Mouse (Mus musculus) CH12.LX (cell line): ENCODE measurements around the gene Kyat1.

Experiments
- EP300 ChIP-seq: IDR thresholded peaks from 2 replicates; pipeline ENCODE4 v1.6.1; 2011; ENCODE audit warnings: low read length, improper control_type of control experiment
- MAZ ChIP-seq: IDR thresholded peaks from 2 replicates; pipeline ENCODE4 v1.6.1; 2012; ENCODE audit warnings: low read depth, mild to moderate bottlenecking, inconsistent platforms, low read length, improper control_type of control experiment, moderate library complexity

DNA sequence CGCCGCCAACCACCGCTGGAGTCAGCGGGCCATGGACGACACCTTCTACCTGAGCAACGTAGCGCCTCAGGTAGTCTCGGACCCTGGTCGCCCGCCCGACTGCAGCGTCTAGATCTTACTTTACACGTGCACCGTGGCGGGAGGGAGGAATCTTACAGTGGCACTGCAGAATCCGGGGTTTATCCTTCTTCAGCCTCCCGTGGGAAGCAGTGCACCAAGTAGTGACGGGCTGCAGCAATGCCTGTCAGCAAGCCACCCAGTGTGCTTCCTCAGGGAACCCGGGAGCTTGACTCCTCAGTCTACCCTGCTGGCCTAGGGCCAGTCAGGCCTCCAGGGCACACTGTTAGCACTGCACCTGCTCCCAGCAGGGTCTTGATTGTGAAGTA lies 33.7 kb downstream of the Kyat1 start:
- TF ChIP-seq EP300 (no peak), MAZ (no peak)
